Mouse (Mus musculus): Measurements from ENCODE around the gene Arf5.

Gene Arf5

DNA sequence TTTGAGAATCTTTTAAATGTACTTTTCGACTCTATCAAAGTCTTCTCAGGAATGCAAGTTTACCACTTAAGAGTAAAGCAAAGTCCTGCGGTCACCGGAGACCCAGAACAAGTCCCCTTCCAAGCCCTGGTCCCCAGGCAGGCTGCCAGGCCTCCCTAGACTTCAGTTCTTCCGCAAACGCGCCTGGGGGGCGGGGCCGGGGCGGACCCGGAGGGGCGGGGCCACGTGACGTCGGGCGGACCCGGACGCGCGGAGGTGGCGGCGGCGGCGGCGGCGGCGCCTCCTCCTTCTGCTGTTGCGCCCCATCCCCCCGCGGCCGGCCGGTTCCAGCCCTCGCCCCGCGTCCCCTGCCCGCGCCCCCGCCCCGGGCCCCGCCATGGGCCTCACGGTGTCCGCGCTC, at the start of gene Arf5:
Arf5 (plus strand) TSS at position 248 of the 400 bp plus-strand sequence.
- CTCF ChIA-PET = interaction anchor here in 2 of 4 experiments (0.5 to 1.3 kb wide), 6 partner anchors 12 to 601 kb away, joined by 3 to 5 read pairs (median 4); no protein-coding TSS in a partner anchor
- POLR2A ChIA-PET = interaction anchor here in 3 of 4 experiments (0.6 to 4.2 kb wide), 8 partner anchors 24 to 508 kb away, joined by 3 to 39 read pairs (median 4); no protein-coding TSS in a partner anchor

DNA sequence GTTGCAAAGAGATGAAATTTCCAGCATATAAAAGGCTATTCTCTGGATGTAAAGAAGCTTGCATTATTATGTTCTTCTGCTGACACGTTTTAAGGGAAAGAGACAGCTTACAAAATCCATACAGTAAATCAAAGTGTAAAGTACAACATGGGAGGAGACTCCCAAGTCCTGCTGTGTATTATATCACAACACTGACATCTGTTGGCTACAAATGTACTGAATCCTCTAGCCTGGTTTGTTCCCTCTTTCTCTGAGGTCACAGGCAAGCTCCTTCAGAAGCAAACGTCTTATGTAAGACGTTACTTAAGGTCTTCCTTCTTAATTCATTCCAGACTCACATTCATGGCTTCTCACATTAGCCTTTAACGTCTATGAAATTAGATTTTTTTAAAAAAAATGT, 41.4 kb upstream of the Arf5 start:
- CTCF ChIA-PET = no interaction called here
- POLR2A ChIA-PET = interaction anchor here in 1 of 4 experiments (1.0 kb wide), 1 partner anchor 29 kb away, joined by 3 read pairs; no protein-coding TSS in a partner anchor

DNA sequence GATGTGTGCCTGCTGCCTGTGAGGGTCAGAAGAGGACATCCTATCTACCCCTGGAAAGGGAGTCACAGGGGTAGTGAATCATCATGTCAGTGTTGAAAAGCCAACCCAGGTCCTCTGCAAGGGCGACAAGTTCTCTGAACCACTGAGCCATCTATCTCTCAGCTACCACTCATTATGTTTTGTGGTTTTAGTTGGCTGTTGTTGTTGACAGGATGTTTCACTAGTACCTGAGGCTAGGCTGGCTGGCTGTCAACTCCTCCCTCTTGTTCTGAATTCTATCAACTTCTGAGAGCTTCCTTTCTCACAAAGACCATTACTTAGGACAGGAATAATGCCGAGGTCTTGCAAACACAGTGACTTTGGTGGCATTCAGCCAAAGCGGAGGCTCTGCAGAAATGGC, 38.2 kb upstream of the Arf5 start:
- ChIA-PET POLR2A (interaction anchor here in 1 of 4 experiments (0.7 kb wide), 1 partner anchor 19 kb away, joined by 3 read pairs; no protein-coding TSS in a partner anchor), CTCF (no interaction called here)

GRCm38 (mm10) chr6:28389038-28389437, 34.3 kb upstream of the Arf5 start:
- ChIA-PET POLR2A (no interaction called here), CTCF (no interaction called here)

- ChIA-PET POLR2A (interaction anchor here in 2 of 4 experiments (0.6 to 1.0 kb wide), 3 partner anchors 84 to 387 kb away, joined by 3 read pairs; no protein-coding TSS in a partner anchor), CTCF (interaction anchor here in 1 of 4 experiments (0.6 kb wide), 1 partner anchor 536 kb away, joined by 3 read pairs; no protein-coding TSS in a partner anchor)
These were observed 27.1 kb upstream of the Arf5 start for GRCm38 (mm10) chr6:28396051-28396852.

- POLR2A ChIA-PET = interaction anchor here in 1 of 4 experiments (0.6 to 1.0 kb wide), 2 partner anchors 328 to 388 kb away, joined by 3 read pairs; no protein-coding TSS in a partner anchor
- CTCF ChIA-PET = no interaction called here
These were observed 26.4 kb upstream of the Arf5 start for GRCm38 (mm10) chr6:28396853-28397457.

GRCm38 (mm10) chr6:28397681-28398203, 25.6 kb upstream of the Arf5 start, which contains the start of gene Zfp800:
Gene Zfp800, minus strand, starts transcription at chr6:28398005.
- ChIA-PET CTCF (no interaction called here), POLR2A (interaction anchor here in 1 of 4 experiments (0.6 kb wide), 1 partner anchor 1338 kb away, joined by 3 read pairs; no protein-coding TSS in a partner anchor)

GRCm38 (mm10) chr6:28398726-28399125, 24.6 kb upstream of the Arf5 start:
- ChIA-PET CTCF (interaction anchor here in 2 of 4 experiments (0.6 to 0.7 kb wide), 3 partner anchors 183 to 880 kb away, joined by 3 to 5 read pairs (median 4); partner anchors contain the start of gene Fam71f2 (in 1 of the 2)), POLR2A (interaction anchor here in 1 of 4 experiments (1.5 kb wide), 1 partner anchor 24 kb away, joined by 3 read pairs; no protein-coding TSS in a partner anchor)

DNA sequence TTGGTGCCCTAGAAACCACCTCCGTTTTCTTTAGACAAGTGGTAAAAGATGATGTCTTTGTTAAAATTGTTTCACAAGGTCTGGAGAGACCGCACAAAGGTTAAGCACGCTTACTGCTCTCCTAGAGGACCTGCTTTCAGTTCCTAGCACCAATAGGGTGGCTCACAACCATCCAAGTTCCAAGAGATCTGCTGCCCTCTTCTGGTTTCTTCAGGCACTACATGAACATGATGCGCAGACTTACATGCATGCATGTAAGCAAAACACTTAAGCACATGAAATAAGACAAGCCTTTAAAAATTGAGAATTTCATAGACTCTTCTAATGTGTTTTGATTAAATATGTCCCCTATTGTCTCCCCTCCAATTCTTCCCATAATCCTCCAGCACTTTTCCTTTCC, 23.6 kb upstream of the Arf5 start:
- POLR2A ChIA-PET = interaction anchor here in 1 of 4 experiments (1.5 kb wide), 1 partner anchor 23 kb away, joined by 3 read pairs; no protein-coding TSS in a partner anchor
- CTCF ChIA-PET = no interaction called here

- POLR2A ChIA-PET = interaction anchor here in 2 of 4 experiments (0.7 to 1.2 kb wide), 2 partner anchors 10 to 1591 kb away, joined by 3 read pairs; no protein-coding TSS in a partner anchor
These were observed 13.3 kb upstream of the Arf5 start for GRCm38 (mm10) chr6:28410053-28410452.

GRCm38 (mm10) chr6:28411236-28411635, 12.1 kb upstream of the Arf5 start:
- POLR2A ChIA-PET = no interaction called here
- CTCF ChIA-PET = interaction anchor here in 1 of 4 experiments (0.6 kb wide), 1 partner anchor 674 kb away, joined by 3 read pairs; no protein-coding TSS in a partner anchor

More at GRCm38 (mm10) chr6:28410053-28410452, 13.3 kb upstream of the Arf5 start:
- CTCF ChIA-PET = interaction anchor here in 1 of 4 experiments (1.0 kb wide), 1 partner anchor 9 kb away, joined by 3 read pairs; no protein-coding TSS in a partner anchor

DNA sequence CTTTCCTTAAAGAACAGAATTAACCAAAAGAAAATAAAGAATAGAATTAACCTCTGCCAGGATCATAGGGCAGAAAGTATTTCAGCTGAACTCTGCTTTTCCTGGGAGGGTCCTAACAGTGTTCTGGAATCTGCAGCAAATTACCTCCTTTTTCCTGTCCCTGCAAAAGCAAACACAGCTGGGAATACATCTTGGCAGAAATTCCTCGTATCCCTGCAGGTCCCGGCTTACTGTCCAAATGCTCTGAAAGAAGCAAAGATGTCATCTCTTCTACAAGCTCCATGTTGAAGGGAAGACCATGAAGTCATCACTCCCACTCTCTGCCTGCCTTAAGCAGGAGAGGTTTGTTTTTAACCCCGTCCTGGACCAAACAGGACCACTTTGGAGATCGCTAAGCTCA, 6.4 kb upstream of the Arf5 start:
- POLR2A ChIA-PET = interaction anchor here in 1 of 4 experiments (0.7 to 2.0 kb wide), 4 partner anchors 63 to 515 kb away, joined by 3 to 8 read pairs (median 3); no protein-coding TSS in a partner anchor
- CTCF ChIA-PET = interaction anchor here in 1 of 4 experiments (0.8 kb wide), 1 partner anchor 12 kb away, joined by 4 read pairs; no protein-coding TSS in a partner anchor

DNA sequence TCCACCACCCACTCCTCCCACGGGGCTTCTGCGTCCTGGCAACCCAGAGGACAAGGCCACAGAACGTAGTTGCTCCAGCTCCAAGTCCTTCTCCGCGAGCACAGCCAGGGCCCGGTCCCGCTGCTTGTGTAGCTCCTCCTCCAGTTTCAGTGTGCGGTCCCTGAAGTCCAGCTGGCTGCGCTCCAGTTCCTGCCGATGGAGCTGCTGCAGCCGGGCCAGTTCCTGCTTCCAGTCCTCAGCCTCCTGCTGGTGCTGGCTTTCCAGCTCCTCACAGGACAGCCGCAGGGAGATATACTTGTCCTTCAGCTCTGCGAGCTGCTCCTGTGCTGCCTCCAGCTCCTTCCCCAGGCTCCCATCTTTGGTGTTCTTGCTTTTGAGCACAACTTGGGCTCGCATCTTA, 4.9 kb upstream of the Arf5 start:
- POLR2A ChIA-PET = interaction anchor here in 3 of 4 experiments (0.8 to 1.5 kb wide), 6 partner anchors 9 to 584 kb away, joined by 3 to 7 read pairs (median 4); partner anchors contain the start of gene Fscn3 (in 1 of the 3)
- CTCF ChIA-PET = no interaction called here

GRCm38 (mm10) chr6:28419673-28420072, 3.7 kb upstream of the Arf5 start:
- POLR2A ChIA-PET = interaction anchor here in 1 of 4 experiments (0.6 kb wide), 1 partner anchor 29 kb away, joined by 3 read pairs; no protein-coding TSS in a partner anchor
- CTCF ChIA-PET = interaction anchor here in 2 of 4 experiments (0.5 to 1.0 kb wide), 3 partner anchors 18 to 527 kb away, joined by 3 read pairs; no protein-coding TSS in a partner anchor

DNA sequence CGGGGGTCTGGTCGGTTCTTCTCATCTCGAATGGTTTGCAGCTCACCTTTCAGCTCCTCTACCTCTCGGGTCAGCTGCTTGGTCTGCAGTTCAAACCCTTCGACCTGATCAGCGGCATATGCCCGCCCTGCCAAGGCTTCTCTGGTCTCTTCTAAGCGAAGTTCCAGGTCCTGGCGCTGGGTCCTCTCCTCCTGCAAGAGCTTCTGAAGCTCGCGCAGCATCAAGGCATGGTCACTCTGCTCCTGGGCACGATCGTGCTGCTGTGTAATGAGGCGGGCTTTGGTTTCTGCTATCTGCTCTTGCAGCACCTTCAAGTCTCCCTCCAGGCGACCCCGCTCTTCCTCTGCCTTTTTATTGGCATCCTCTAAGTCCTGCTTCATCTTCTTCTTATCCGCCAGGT, 3.0 kb upstream of the Arf5 start:
- CTCF ChIA-PET = interaction anchor here in 2 of 4 experiments (0.5 to 1.0 kb wide), 4 partner anchors 19 to 527 kb away, joined by 3 read pairs; no protein-coding TSS in a partner anchor
- POLR2A ChIA-PET = interaction anchor here in 3 of 4 experiments (0.6 to 2.1 kb wide), 5 partner anchors 10 to 597 kb away, joined by 3 to 10 read pairs (median 3); no protein-coding TSS in a partner anchor

DNA sequence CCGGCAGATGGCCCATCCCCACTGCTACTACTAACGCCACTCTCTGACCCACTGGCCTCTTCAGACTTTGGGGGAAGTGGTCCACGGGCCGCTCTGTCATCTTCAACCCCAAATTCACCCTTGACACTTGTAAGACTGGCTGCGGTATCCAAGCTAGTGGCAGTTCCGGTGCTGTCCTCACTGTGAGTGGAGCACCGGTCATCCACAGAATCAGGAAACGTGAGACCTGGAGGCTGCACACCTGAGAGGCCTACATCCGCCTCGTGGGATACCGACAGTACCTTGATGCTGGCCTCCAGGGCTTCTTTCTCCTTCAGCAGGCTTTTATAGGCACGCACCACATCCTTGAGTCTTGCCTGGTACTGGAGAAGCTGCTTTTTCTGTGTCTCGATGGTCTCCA, 2.5 kb upstream of the Arf5 start:
- ChIA-PET CTCF (interaction anchor here in 2 of 4 experiments (0.6 to 1.3 kb wide), 2 partner anchors 304 to 478 kb away, joined by 3 read pairs; no protein-coding TSS in a partner anchor), POLR2A (interaction anchor here in 3 of 4 experiments (0.8 to 4.2 kb wide), 7 partner anchors 11 to 596 kb away, joined by 3 to 39 read pairs (median 3); no protein-coding TSS in a partner anchor)

DNA sequence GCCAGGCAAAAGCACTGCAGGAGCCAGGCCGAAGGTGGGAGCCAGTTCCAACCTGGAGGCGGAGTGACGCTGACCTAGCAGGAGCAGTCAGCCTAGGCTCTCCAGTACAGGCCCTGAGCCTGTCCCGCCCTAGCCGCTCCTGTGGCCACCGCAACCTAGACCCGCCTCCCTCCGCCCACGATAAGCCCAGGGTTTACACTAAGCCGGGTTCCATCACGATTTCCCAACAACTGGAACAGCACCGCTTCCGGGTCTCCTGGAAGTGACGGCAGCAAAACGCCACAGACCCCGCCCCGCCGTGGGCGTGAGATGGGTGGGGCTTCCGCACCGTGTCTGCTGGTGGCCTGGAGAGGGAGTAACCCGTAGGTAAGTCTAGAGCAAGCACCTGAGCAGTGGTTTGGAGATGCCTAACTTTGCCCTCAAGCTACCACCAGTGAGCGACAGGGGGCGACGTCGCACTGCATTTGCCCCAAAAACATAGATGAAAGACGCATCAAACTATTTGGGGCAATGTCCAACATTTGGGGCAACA, 1.8 kb upstream of the Arf5 start:
- ChIA-PET CTCF (interaction anchor here in 2 of 4 experiments (0.5 to 1.7 kb wide), 17 partner anchors 11 to 750 kb away, joined by 3 to 11 read pairs (median 4); no protein-coding TSS in a partner anchor), POLR2A (interaction anchor here (0.8 to 4.2 kb wide), 15 partner anchors 10 to 604 kb away, joined by 3 to 39 read pairs (median 4); no protein-coding TSS in a partner anchor)

Data from embryonic stem cell, embryonic (primary cell).